Comparison of ENCODE assay signal across 21 mouse cellular contexts in genomic region chr7:45790721-45791120, GRCm38 (mm10). TPM values are rescaled to one million over a fixed set of nuclear protein-coding genes. Genes with fewer than 3 reads are reported as not detected.
DNase-seq lines count a peak whose midpoint lies in the region; ATAC-seq lines count a peak whose summit lies in the region.
"Had no signal": no experiment of that assay in that cellular context is flagged by ENCODE, and none has a peak within 500 bp of the region (broad histone marks: within the 10 kb centered on the region; RNA-seq: fewer than 3 reads in every experiment).

No protein-coding gene starts in this region.

- H3K4me2 ChIP-seq in liver, embryonic 11.5 days = no peak overlapping the region
- H3K4me2 ChIP-seq: heart, embryonic 13.5 days; hindbrain, embryonic 14.5 days had no signal

- H3K9me3 ChIP-seq in liver, embryonic 11.5 days (ENCODE audit: control insufficient read depth, low read length) = no peaks in the 10 kb centered on the region
- H3K9me3 ChIP-seq: heart, embryonic 13.5 days had no signal

- no peak overlapping the region for H3K4me3 ChIP-seq in liver, embryonic 11.5 days (ENCODE audit: low read depth, low read length)
- H3K4me3 ChIP-seq: forebrain, embryonic 10.5 days; gastrocnemius, adult 2 months; heart, embryonic 13.5 days; layer of hippocampus, adult 2 months had no signal

- peak; percentile 51 for DNase-seq in adrenal gland, postnatal 10 days
- no peak for DNase-seq in adrenal gland, postnatal 25 days
- DNase-seq in heart, adult 11 months = peak; percentile 81
- no peak for DNase-seq in heart, adult 9 months (ENCODE audit: low spot score in 2 of 2)
- peak; percentile 34 for DNase-seq in liver
- no peak for DNase-seq in liver, embryonic 11.5 days (ENCODE audit: low spot score)
- DNase-seq in kidney, postnatal 25 days = peak; percentile 50 to 76
- no peak for DNase-seq in B cell, adult 2 months
- DNase-seq: gastrocnemius, adult 2 months; heart, postnatal 36 days; layer of hippocampus, postnatal 36 days; lung, postnatal 14 days; retina, postnatal 1 day; thymus, adult 2 months had no signal

- no peak overlapping the region for H3K9ac ChIP-seq in liver, embryonic 11.5 days (ENCODE audit: low read depth, low read length)
- H3K9ac ChIP-seq: heart, embryonic 13.5 days; hindbrain, embryonic 14.5 days had no signal

- peaks cover 6% of the 10 kb centered on the region; the same call in 1 of the 2 replicates for H3K4me1 ChIP-seq in liver, embryonic 11.5 days (replicated peaks; ENCODE audit: control insufficient read depth, insufficient read depth, low read length)

- 63% methylated on average over 6 of the region's 6 CpGs for WGBS in liver, embryonic 11.5 days

- peaks cover 73% of the 10 kb centered on the region for H3K27me3 ChIP-seq in liver, embryonic 11.5 days (replicated peaks; ENCODE audit: control insufficient read depth, insufficient read depth, low read length)

- H3K27ac ChIP-seq in liver, embryonic 11.5 days (ENCODE audit: low read depth, low read length) = no peak overlapping the region
- H3K27ac ChIP-seq: forebrain, embryonic 10.5 days; gastrocnemius, adult 2 months; heart, embryonic 13.5 days; hindbrain, embryonic 14.5 days; layer of hippocampus, adult 2 months had no signal

- no peak for ATAC-seq in liver, embryonic 11.5 days (replicated peaks; ENCODE audit: low FRiP score)

- no peaks in the 10 kb centered on the region for H3K36me3 ChIP-seq in liver, embryonic 11.5 days (ENCODE audit: control insufficient read depth, insufficient read depth, low read length)

RNA-seq across cellular contexts. Expression of gene Sult2b1, which starts 6.3 kb away (rescaled TPM):
- total RNA-seq in adrenal gland, postnatal 10 days (2021) = under 1 TPM; 0.39 to 0.45 TPM
- total RNA-seq in adrenal gland, postnatal 25 days (2021) = 0.90 and 1.1 TPM in 2 replicates
- 0.65 and 0.70 TPM in 2 replicates for polyA plus RNA-seq in liver, embryonic 11.5 days (2014; fragmentation: Nextera tagmentation; extraction: Ambion mirVana)
- total RNA-seq: gastrocnemius, adult 2 months; heart, postnatal 36 days; megakaryocyte-erythroid progenitor cell, adult 5-6 weeks; monocyte, adult 5-6 weeks had no signal

RNA-seq across cellular contexts. Expression of gene Lmtk3, which starts 7.2 kb away (rescaled TPM):
- 1 to 10 TPM; 4.2 to 8.3 TPM for total RNA-seq in adrenal gland, postnatal 10 days (2021)
- total RNA-seq in adrenal gland, postnatal 25 days (2021) = 10.0 and 14.8 TPM in 2 replicates
- 0.30 and 0.45 TPM in 2 replicates for polyA plus RNA-seq in liver, embryonic 11.5 days (2014; fragmentation: Nextera tagmentation; extraction: Ambion mirVana)
- total RNA-seq: megakaryocyte-erythroid progenitor cell, adult 5-6 weeks; monocyte, adult 5-6 weeks had no signal
- polyA plus RNA-seq: liver, embryonic 16.5 days had no signal

RNA-seq across cellular contexts. Expression of gene Cyth2, which starts 23.7 kb away (rescaled TPM):
- total RNA-seq in adrenal gland, postnatal 10 days (2021) = 100 to 1,000 TPM in 1 of 2 experiments, 10 to 100 TPM in 1; 88.5 to 107 TPM
- total RNA-seq in adrenal gland, postnatal 25 days (2021) = 114 and 134 TPM in 2 replicates
- polyA plus RNA-seq in liver, embryonic 11.5 days (2014; fragmentation: Nextera tagmentation; extraction: Ambion mirVana) = 67.2 and 69.1 TPM in 2 replicates

RNA-seq across cellular contexts. Expression of gene Kcnj14, which starts 33.9 kb away (rescaled TPM):
- under 1 TPM; 0.24 to 0.51 TPM for total RNA-seq in adrenal gland, postnatal 10 days (2021)
- total RNA-seq in adrenal gland, postnatal 25 days (2021) = 0.30 and 0.33 TPM in 2 replicates
- 0.40 and 0.74 TPM in 2 replicates for polyA plus RNA-seq in liver, embryonic 11.5 days (2014; fragmentation: Nextera tagmentation; extraction: Ambion mirVana)
- total RNA-seq: megakaryocyte-erythroid progenitor cell, adult 5-6 weeks; monocyte, adult 5-6 weeks had no signal

RNA-seq across cellular contexts. Expression of gene Grwd1, which starts 40.0 kb away (rescaled TPM):
- 10 to 100 TPM; 23.7 to 27.5 TPM for total RNA-seq in adrenal gland, postnatal 10 days (2021)
- 22.3 and 26.6 TPM in 2 replicates for total RNA-seq in adrenal gland, postnatal 25 days (2021)
- polyA plus RNA-seq in liver, embryonic 11.5 days (2014; fragmentation: Nextera tagmentation; extraction: Ambion mirVana) = 101 and 106 TPM in 2 replicates

Comparison
In these comparisons a context has a peak if more than half of its experiments do, and no peak if none do; other contexts are left out.
1. DNase-seq: peak in adrenal gland, postnatal 10 days (single experiment), heart, adult 11 months (single experiment), liver (single experiment) and kidney, postnatal 25 days (2 of 2); none in adrenal gland, postnatal 25 days (single experiment), heart, adult 9 months (0 of 2), liver, embryonic 11.5 days (single experiment) and B cell, adult 2 months (0 of 2).